Mouse (Mus musculus) heart, postnatal 0 days (tissue): ENCODE data around the gene Acbd5. TPM values are rescaled to one million over a fixed set of nuclear protein-coding genes. Genes with fewer than 3 reads are reported as not detected.
A peak's percentile ranks its signal among the peaks of the same experiment; 100 is the strongest.

Source experiments
- ATAC-seq: fragments of 200-750 bp; cut with Nextera tagmentation; 2 replicates; pipeline ENCODE4 v1.8.0; 2017; ENCODE audit warnings: low read depth, moderate number of reproducible peaks, moderate library complexity; ENCODE audit not compliant: insufficient read depth
- DNase-seq: peaks from one replicate; pipeline ENCODE4 v3.0.0-alpha.2; 2016; ENCODE audit warnings: low spot score
- H3K27ac ChIP-seq: fragments of 300-500 bp; sonication (generic); 2 replicates; pipeline ENCODE4 v1.5.1; 2014; ENCODE audit warnings: low read depth, mild to moderate bottlenecking
- H3K27me3 ChIP-seq: fragments of 300-500 bp; sonication (generic); 2 replicates; pipeline ENCODE4 v1.6.1; 2014; ENCODE audit warnings: low read length, mixed read lengths; ENCODE audit not compliant: control insufficient read depth, insufficient read depth
- H3K36me3 ChIP-seq: fragments of 300-500 bp; sonication (generic); replicated peaks from 2 replicates; pipeline ENCODE4 v1.6.1; 2014; ENCODE audit warnings: low read length, mixed read lengths; ENCODE audit not compliant: control insufficient read depth, insufficient read depth
- H3K4me1 ChIP-seq: fragments of 300-500 bp; sonication (generic); 2 replicates; pipeline ENCODE4 v1.6.1; 2014; ENCODE audit warnings: antibody characterized with exemption; ENCODE audit not compliant: control insufficient read depth, insufficient read depth
- H3K4me2 ChIP-seq: fragments of 300-500 bp; sonication (generic); 2 replicates; pipeline ENCODE4 v1.6.1; 2014; ENCODE audit warnings: low read depth, mild to moderate bottlenecking, low read length, moderate library complexity
- H3K4me3 ChIP-seq: fragments of 300-500 bp; sonication (generic); 2 replicates; pipeline ENCODE4 v1.5.1; 2014; ENCODE audit warnings: low read depth, low read length
- H3K9ac ChIP-seq: fragments of 300-500 bp; sonication (generic); replicated peaks from 2 replicates; pipeline ENCODE4 v1.6.1; 2014; ENCODE audit warnings: low read depth, low read length, mixed read lengths
- H3K9me3 ChIP-seq: fragments of 300-500 bp; sonication (generic); replicated peaks from 2 replicates; pipeline ENCODE4 v1.6.1; 2016; ENCODE audit warnings: low read length; ENCODE audit not compliant: control insufficient read depth
- CTCF ChIP-seq: IDR thresholded peaks from 2 replicates; pipeline ENCODE4 v1.5.1; 2016; ENCODE audit warnings: antibody characterized with exemption, control low read depth, low read depth
- EP300 ChIP-seq: IDR thresholded peaks from 2 replicates; pipeline ENCODE4 v1.6.1; 2016; ENCODE audit warnings: antibody characterized with exemption, low read depth
- WGBS: fragments of 180-500 bp; shearing (Covaris S2); extraction: QIAGEN DNeasy Blood & Tissue Kit; methylation state at CpG from one replicate; pipeline ENCODE4 v1.1.7; 2014; 5-methylcytosine and 5-hydroxymethylcytosine counted together
- polyA plus RNA-seq: library from polyadenylated mRNA; unstranded; fragments of >200 nt; fragmentation: Nextera tagmentation; extraction: Ambion mirVana; gene quantifications from 2 replicates; pipeline ENCODE4 v1.2.1, GENCODE M21; 2015
- total RNA-seq: library from RNA; depleted of rRNA; stranded (reverse); fragments of >200 nt; gene quantifications from 2 replicates; pipeline ENCODE4 v1.2.3, GENCODE M21; 2014; ENCODE audit warnings: low replicate concordance

The Acbd5 gene
- total and polyA plus RNA-seq, 2 experiments from 2014 or later: 15.5 to 21.5 TPM

DNA sequence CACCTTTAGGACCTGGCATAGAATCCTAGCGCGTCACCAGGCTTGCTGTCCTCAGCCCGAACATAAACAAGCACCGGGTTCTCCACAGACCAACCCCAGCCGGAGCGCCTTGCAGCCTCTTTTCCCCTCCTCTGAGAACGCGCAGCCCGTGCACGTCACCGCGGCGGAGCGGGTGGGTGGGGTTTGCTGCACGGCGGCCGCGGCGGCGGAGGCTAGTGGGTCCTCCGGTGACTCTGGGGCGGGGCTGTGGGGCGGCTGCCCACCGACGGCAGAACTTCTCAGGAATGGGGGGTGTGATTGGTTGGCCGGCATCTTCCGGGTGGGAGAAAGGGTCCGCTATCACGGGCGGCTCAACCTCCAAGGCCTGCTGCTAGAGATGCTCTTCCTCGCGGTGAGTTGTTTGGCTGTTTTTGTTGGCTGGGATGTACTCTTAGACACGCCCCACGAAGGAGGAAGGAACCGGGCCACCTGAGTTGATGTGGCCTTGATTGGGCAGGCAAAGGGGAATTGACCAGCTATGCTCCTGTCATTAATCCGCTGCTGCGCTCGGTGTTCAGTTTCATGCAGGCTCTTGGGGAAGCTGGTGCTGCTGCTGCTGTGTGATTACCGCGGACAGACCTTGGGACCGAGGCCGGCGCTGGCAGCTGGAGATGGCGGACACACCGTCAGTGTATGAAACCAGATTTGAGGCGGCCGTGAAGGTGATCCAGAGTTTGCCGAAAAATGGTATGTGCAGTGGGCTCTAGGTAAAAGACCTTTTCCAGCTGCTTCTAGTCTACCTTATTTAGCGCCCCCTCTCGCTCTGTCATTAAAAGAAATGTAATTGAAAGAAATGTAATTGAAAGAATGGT lies 1.2 kb downstream of the Acbd5 start:
- Histone ChIP-seq H3K4me2 (peak overlapping the region; percentile 99), H3K4me3 (peak overlapping the region; percentile 67), H3K27ac (peak overlapping the region; percentile 98), H3K4me1 (no peaks in the 10 kb centered on the region), H3K27me3 (no peaks in the 10 kb centered on the region), H3K36me3 (no peaks in the 10 kb centered on the region), H3K9ac (peak overlapping the region; percentile 80), H3K9me3 (no peaks in the 10 kb centered on the region)
- whole genome bisulfite sequencing: under 1% methylated on average over 47 of the region's 50 CpGs
- ATAC-seq (peak; percentile 88), DNase-seq (peak; percentile 86)
- TF ChIP-seq EP300: no peak
- TF ChIP-seq CTCF: no peak

DNA sequence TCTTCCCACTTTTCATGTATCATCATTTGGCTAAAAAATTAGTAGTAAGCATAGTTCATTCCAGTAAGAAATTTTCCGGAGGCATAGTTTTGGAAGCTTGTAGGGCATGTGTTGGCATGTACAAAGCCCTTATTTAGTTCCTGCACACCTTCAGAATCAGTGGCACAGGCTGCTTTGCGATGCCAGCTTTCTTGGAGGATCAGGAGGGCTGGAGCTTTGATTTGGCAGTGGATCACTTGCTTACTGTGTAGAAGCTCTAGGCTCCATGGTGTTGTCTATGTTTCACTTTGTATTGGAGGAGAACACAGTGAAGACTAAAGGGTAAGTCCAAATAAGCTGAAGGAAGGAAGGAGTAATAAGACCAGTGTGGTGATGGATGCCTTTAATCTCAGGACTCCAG lies 2.5 kb downstream of the Acbd5 start:
- H3K36me3 ChIP-seq: no peaks in the 10 kb centered on the region; the same call in 1 of the 2 replicates
- no peak for DNase-seq
- no peak for ATAC-seq
- no peak for TF ChIP-seq EP300
- no peak for TF ChIP-seq CTCF
- WGBS: 94% methylated on average over 2 of the region's 2 CpGs
- H3K27me3 ChIP-seq: no peaks in the 10 kb centered on the region
- no peak overlapping the region for H3K27ac ChIP-seq
- H3K4me3 ChIP-seq: no peak overlapping the region
- no peak overlapping the region for H3K4me2 ChIP-seq
- no peaks in the 10 kb centered on the region for H3K9me3 ChIP-seq
- no peaks in the 10 kb centered on the region for H3K4me1 ChIP-seq
- no peak overlapping the region for H3K9ac ChIP-seq

DNA sequence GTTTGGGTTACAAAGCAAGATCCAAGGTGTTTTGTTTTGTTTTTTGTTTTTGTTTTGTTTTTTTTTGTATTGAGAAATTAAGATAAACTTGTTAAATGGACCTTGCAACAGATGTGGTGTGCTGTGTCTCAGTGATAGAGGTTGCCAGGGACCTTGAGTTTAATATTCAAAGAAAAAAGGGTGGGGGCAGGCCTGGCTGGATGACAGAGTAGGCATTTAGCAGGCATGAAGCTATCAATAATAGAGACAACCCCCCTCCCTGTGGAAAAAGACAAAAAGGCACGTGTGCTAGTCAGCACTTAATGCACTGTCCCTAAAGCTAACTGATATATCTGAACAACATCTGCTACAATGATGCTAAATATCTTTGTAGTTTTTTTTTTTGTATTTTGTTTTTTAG lies 3.4 kb downstream of the Acbd5 start:
- no peak for ATAC-seq
- H3K27me3 ChIP-seq: no peaks in the 10 kb centered on the region
- no peaks in the 10 kb centered on the region for H3K4me1 ChIP-seq
- peaks cover 6% of the 10 kb centered on the region; the same call in 1 of the 2 replicates for H3K36me3 ChIP-seq
- 69% methylated on average over 1 of the region's 1 CpGs for WGBS
- no peak overlapping the region for H3K9ac ChIP-seq
- no peak for TF ChIP-seq EP300
- no peak for TF ChIP-seq CTCF
- no peak overlapping the region for H3K4me3 ChIP-seq
- no peak overlapping the region for H3K27ac ChIP-seq
- no peak for DNase-seq
- no peak overlapping the region for H3K4me2 ChIP-seq
- no peaks in the 10 kb centered on the region for H3K9me3 ChIP-seq

DNA sequence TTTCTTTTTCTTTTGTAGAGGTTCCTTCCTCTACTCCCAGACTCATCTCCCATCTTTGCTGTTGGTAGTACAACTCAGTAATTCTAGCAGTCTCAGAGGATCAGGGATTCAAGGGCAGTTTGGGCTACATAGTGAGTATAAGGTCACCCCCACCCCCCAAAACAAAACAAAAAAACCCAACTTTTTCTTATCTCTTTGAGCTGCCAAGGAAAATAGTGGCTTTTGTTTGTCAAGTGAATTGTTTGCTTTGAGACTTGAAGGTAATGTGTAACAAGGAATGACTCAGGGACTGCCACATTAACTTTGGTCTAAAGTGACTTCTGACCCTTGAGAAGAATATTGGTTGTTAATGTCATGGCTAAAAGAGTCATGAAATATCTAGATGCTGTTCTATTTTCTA lies 7.9 kb downstream of the Acbd5 start:
- no peak overlapping the region for H3K4me3 ChIP-seq
- peaks cover 43% of the 10 kb centered on the region for H3K36me3 ChIP-seq
- no peak overlapping the region for H3K9ac ChIP-seq
- H3K4me1 ChIP-seq: no peaks in the 10 kb centered on the region
- no peak overlapping the region for H3K27ac ChIP-seq
- no peaks in the 10 kb centered on the region for H3K9me3 ChIP-seq
- TF ChIP-seq CTCF: no peak
- no peak for TF ChIP-seq EP300
- no peaks in the 10 kb centered on the region for H3K27me3 ChIP-seq
- ATAC-seq: no peak
- no peak for DNase-seq
- no peak overlapping the region for H3K4me2 ChIP-seq

DNA sequence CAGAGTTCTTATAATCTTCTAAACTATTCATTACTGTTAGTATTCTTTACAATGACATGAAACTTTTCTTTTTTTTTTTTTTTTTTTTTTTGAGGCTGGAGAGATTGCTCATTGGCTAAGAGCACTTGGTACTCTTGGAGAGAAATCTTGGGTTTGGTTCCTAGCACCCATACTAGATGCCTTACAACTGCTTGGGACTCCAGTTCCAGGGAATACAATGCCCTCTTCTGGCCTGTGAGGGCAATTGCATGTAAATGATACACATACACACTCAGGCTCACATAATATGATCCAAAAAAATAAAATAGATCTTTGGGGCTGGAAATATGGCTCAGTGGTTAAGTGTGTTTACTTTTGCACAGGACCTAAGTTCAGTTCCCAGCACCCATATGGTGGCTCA lies 8.8 kb downstream of the Acbd5 start:
- Histone ChIP-seq H3K9ac (no peak overlapping the region), H3K27me3 (no peaks in the 10 kb centered on the region), H3K36me3 (peaks cover 51% of the 10 kb centered on the region), H3K4me3 (no peak overlapping the region), H3K27ac (no peak overlapping the region), H3K4me1 (no peaks in the 10 kb centered on the region), H3K9me3 (no peaks in the 10 kb centered on the region), H3K4me2 (no peak overlapping the region)
- ATAC-seq: no peak
- no peak for DNase-seq
- TF ChIP-seq EP300 (no peak), CTCF (no peak; the same call in 1 of the 2 replicates)

DNA sequence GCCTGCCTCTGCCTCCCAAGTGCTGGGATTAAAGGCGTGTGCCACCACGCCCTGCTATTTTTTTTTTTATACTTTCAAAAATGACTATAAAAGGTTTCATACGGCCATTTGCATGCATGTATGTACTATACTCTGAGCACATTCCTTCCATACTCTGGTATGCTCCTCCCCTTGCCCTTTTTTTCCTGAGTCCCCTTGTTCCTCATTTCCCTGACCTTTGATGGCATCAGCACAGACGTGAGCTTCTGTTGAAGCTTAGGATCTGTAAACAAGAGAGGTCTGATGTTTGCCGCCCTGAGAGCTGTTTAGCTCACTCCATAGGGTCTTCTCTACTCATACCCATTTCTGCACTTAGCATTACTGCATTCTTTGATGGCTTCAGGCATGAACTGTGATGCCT lies 9.7 kb downstream of the Acbd5 start:
- Histone ChIP-seq H3K9me3 (no peaks in the 10 kb centered on the region), H3K4me1 (no peaks in the 10 kb centered on the region), H3K27ac (no peak overlapping the region), H3K9ac (no peak overlapping the region), H3K27me3 (no peaks in the 10 kb centered on the region), H3K4me3 (no peak overlapping the region), H3K36me3 (peaks cover 51% of the 10 kb centered on the region), H3K4me2 (no peak overlapping the region)
- ATAC-seq (no peak), DNase-seq (no peak)
- no peak for TF ChIP-seq EP300
- TF ChIP-seq CTCF: no peak
- WGBS: 84% methylated on average over 5 of the region's 5 CpGs
